Mouse (Mus musculus) neutrophil, adult 5-6 weeks (primary cell): ENCODE measurements around the gene Dclk3. TPM values are rescaled to one million over a fixed set of nuclear protein-coding genes. Genes with fewer than 3 reads are reported as not detected.
A peak's percentile ranks its signal among the peaks of the same experiment; 100 is the strongest.

ENCODE experiments used
- ATAC-seq: fragments of 151-379, 151-347 bp; 2 replicates; pipeline ENCODE4 v1.8.0; 2017; ENCODE audit warnings: mild to moderate bottlenecking, moderate TSS enrichment; ENCODE audit not compliant: insufficient number of reproducible peaks, poor library complexity, low FRiP score, severe bottlenecking; ENCODE audit errors: extremely low read depth
- total RNA-seq: library from RNA; stranded (forward); fragments of 200-1000 nt; gene quantifications from 2 replicates; pipeline ENCODE4 v1.2.3, GENCODE M21; 2017

Gene Dclk3
- total RNA-seq, 1 experiment from 2014 or later, result not detected

GRCm38 (mm10) chr9:111475281-111475680 lies 36.4 kb downstream of the Dclk3 start:
- no peak for ATAC-seq

- ATAC-seq, result no peak
These were observed 37.1 kb downstream of the Dclk3 start for GRCm38 (mm10) chr9:111475973-111476372.

- ATAC-seq, result no peak
These were observed 37.7 kb downstream of the Dclk3 start for GRCm38 (mm10) chr9:111476479-111477016.

GRCm38 (mm10) chr9:111478853-111479490 lies 40.1 kb downstream of the Dclk3 start:
- ATAC-seq, result no peak

GRCm38 (mm10) chr9:111481011-111481410 lies 42.1 kb downstream of the Dclk3 start:
- ATAC-seq, result no peak

GRCm38 (mm10) chr9:111486645-111487477 lies 48.0 kb downstream of the Dclk3 start:
- ATAC-seq, result no peak

- no peak for ATAC-seq
These were observed 51.7 kb downstream of the Dclk3 start for GRCm38 (mm10) chr9:111490583-111490982.

- ATAC-seq, result no peak
These were observed 52.4 kb downstream of the Dclk3 start for GRCm38 (mm10) chr9:111491280-111491679.

- no peak for ATAC-seq
These were observed 54.6 kb downstream of the Dclk3 start for GRCm38 (mm10) chr9:111493490-111493889.

- ATAC-seq, result 0 out of 2 replicates have a peak, but pooled peaks have one; percentile 33
These were observed 56.7 kb downstream of the Dclk3 start for GRCm38 (mm10) chr9:111495561-111495960.

GRCm38 (mm10) chr9:111497074-111497811 lies 58.4 kb downstream of the Dclk3 start:
- ATAC-seq, result peak; percentile 30; the same call in 1 of the 2 replicates

GRCm38 (mm10) chr9:111500211-111500610 lies 61.3 kb downstream of the Dclk3 start:
- no peak for ATAC-seq

GRCm38 (mm10) chr9:111506075-111506474 lies 67.2 kb downstream of the Dclk3 start:
- ATAC-seq, result no peak

GRCm38 (mm10) chr9:111514586-111515473 lies 75.9 kb downstream of the Dclk3 start:
- ATAC-seq, result no peak

GRCm38 (mm10) chr9:111515536-111515935 lies 76.7 kb downstream of the Dclk3 start:
- ATAC-seq, result no peak

GRCm38 (mm10) chr9:111522226-111522625 lies 83.3 kb downstream of the Dclk3 start:
- ATAC-seq, result no peak

- no peak for ATAC-seq
These were observed 84.2 kb downstream of the Dclk3 start for GRCm38 (mm10) chr9:111523111-111523510.

GRCm38 (mm10) chr9:111523871-111524270 lies 85.0 kb downstream of the Dclk3 start:
- no peak for ATAC-seq
